Comparison of ENCODE assay signal across 9 mouse cellular contexts in genomic region chrX:48433527-48433899, GRCm38 (mm10). TPM values are rescaled to one million over a fixed set of nuclear protein-coding genes. Genes with fewer than 3 reads are reported as not detected.
DNase-seq lines count a peak whose midpoint lies in the region; ATAC-seq lines count a peak whose summit lies in the region.
"Had no signal": no experiment of that assay in that cellular context is flagged by ENCODE, and none has a peak within 500 bp of the region (broad histone marks: within the 10 kb centered on the region; RNA-seq: fewer than 3 reads in every experiment).

No protein-coding gene starts in this region.

- H3K27me3 ChIP-seq in heart, embryonic 15.5 days = no peaks in the 10 kb centered on the region
- H3K27me3 ChIP-seq: embryonic facial prominence, embryonic 12.5 days had no signal

- intact Hi-C loops in left cerebral cortex, postnatal 4 days (cut with DNase I) = no loop called here

- no peaks in the 10 kb centered on the region for H3K9me3 ChIP-seq in heart, embryonic 15.5 days (replicated peaks)
- H3K9me3 ChIP-seq: embryonic facial prominence, embryonic 12.5 days had no signal

- ATAC-seq in heart, embryonic 15.5 days (replicated peaks; ENCODE audit: insufficient number of reproducible peaks, insufficient read depth, low FRiP score, low read depth) = peak; percentile 54

- H3K27ac ChIP-seq in heart, embryonic 15.5 days = peak overlapping the region; percentile 24; the same call in 1 of the 2 replicates
- H3K27ac ChIP-seq: embryonic facial prominence, embryonic 12.5 days had no signal

- H3K4me3 ChIP-seq in heart, embryonic 15.5 days = no peak overlapping the region
- H3K4me3 ChIP-seq: embryonic facial prominence, embryonic 12.5 days had no signal

- no peak overlapping the region for H3K9ac ChIP-seq in heart, embryonic 15.5 days
- H3K9ac ChIP-seq: embryonic facial prominence, embryonic 12.5 days had no signal

- WGBS in heart, embryonic 15.5 days = 30% methylated on average over 6 of the region's 6 CpGs

- H3K4me1 ChIP-seq in heart, embryonic 15.5 days (replicated peaks) = peaks cover 16% of the 10 kb centered on the region

- no peaks in the 10 kb centered on the region for H3K36me3 ChIP-seq in heart, embryonic 15.5 days
- H3K36me3 ChIP-seq: embryonic facial prominence, embryonic 12.5 days had no signal

- H3K4me2 ChIP-seq in heart, embryonic 15.5 days = no peak overlapping the region
- H3K4me2 ChIP-seq: embryonic facial prominence, embryonic 12.5 days had no signal

- peak; percentile 20 to 34 for DNase-seq in cerebellum, postnatal 10 days
- DNase-seq in cerebellum, postnatal 4 days (ENCODE audit: low spot score in 2 of 2) = no peak
- DNase-seq in lung, adult 18-20 months = peak; percentile 58 to 61
- peak; percentile 91 to 92 for DNase-seq in spleen, postnatal 36 days (ENCODE audit: low spot score in 2 of 2)
- DNase-seq in left cerebral cortex, postnatal 4 days = no peak
- no peak for DNase-seq in cerebellum, adult 9-11 months
- no peak for DNase-seq in layer of hippocampus, adult 11-12 months (ENCODE audit: low spot score)

RNA-seq across cellular contexts. Expression of gene Elf4, which starts 29.4 kb away (rescaled TPM):
- 8.4 and 11.2 TPM in 2 replicates for polyA plus RNA-seq in heart, embryonic 15.5 days (2015; fragmentation: Nextera tagmentation; extraction: Ambion mirVana)
- 1 to 10 TPM; 1.1 to 1.5 TPM for total RNA-seq in left cerebral cortex, postnatal 4 days (2021)

Comparison
In these comparisons a context has a peak if more than half of its experiments do, and no peak if none do; other contexts are left out.
1. DNase-seq: peak in cerebellum, postnatal 10 days (2 of 2), lung, adult 18-20 months (2 of 2) and spleen, postnatal 36 days (2 of 2); none in cerebellum, postnatal 4 days (0 of 2), left cerebral cortex, postnatal 4 days (single experiment), cerebellum, adult 9-11 months (single experiment) and layer of hippocampus, adult 11-12 months (single experiment).